Comparison of ENCODE assay signal across 18 mouse cellular contexts in the genomic region with DNA sequence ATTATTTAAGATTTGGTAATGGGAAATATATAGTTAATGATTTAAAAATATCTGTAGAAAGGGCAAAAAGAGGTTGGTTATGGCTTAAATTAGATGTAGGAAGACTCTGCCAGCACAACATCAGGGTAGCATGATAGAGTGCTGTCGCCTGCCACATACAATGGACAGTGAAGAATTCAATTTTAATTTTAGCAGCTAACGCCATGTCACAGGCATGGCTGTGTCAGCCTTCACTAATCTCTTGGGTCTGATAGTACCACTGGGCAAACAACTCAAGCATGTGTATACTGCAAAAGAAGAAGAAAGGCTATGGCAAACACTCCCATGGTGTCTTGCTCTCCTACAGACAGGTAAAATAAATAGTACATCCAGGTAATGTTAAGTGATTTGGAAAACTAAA.
A peak's percentile ranks its signal among the peaks of the same experiment; 100 is the strongest.
DNase-seq lines count a peak whose midpoint lies in the region; ATAC-seq and TF ChIP-seq lines count a peak whose summit lies in the region.
"Had no signal": no experiment of that assay in that cellular context is flagged by ENCODE, and none has a peak within 500 bp of the region (broad histone marks: within the 10 kb centered on the region; RNA-seq: fewer than 3 reads in every experiment).

No protein-coding gene starts in this region.

- intact Hi-C loops in heart, postnatal 10 days (cut with DNase I), result no loop called here

- H3K27ac ChIP-seq in heart, embryonic 11.5 days (ENCODE audit: low read depth, low read length), result no peak overlapping the region
- peak overlapping the region; percentile 34 for H3K27ac ChIP-seq in embryonic fibroblast, embryonic 13.5 days (ENCODE audit: insufficient read depth, low read length)
- H3K27ac ChIP-seq in heart, embryonic 14.5 days (replicated peaks in 1 of 2; ENCODE audit: control insufficient read depth in 1 of 2, insufficient read depth in 1 of 2, low read depth in 2 of 2, low read length in 2 of 2), result peak overlapping the region in 1 of 2 experiments; percentile 55; a peak in 3 of 4 replicates
- H3K27ac ChIP-seq: embryonic facial prominence, embryonic 13.5 days; gastrocnemius, adult 2 months; hindbrain, embryonic 15.5 days had no signal

- no peaks in the 10 kb centered on the region for H3K36me3 ChIP-seq in heart, embryonic 11.5 days (ENCODE audit: control insufficient read depth, insufficient read depth, low read length)
- H3K36me3 ChIP-seq in heart, embryonic 14.5 days (ENCODE audit: control insufficient read depth, insufficient read depth, low read length), result no peaks in the 10 kb centered on the region
- H3K36me3 ChIP-seq: embryonic facial prominence, embryonic 13.5 days; hindbrain, embryonic 15.5 days had no signal

- no peak for TF ChIP-seq POLR2A in embryonic fibroblast, embryonic 13.5 days (IDR thresholded peaks at IDR 0.05; ENCODE audit: low read depth, low read length)

- no peaks in the 10 kb centered on the region for H3K9me3 ChIP-seq in heart, embryonic 11.5 days (replicated peaks; ENCODE audit: control insufficient read depth, low read length)
- no peaks in the 10 kb centered on the region for H3K9me3 ChIP-seq in heart, embryonic 14.5 days (ENCODE audit: control insufficient read depth, low read length)
- H3K9me3 ChIP-seq: embryonic facial prominence, embryonic 13.5 days; hindbrain, embryonic 15.5 days had no signal

- H3K27me3 ChIP-seq in heart, embryonic 11.5 days (ENCODE audit: control insufficient read depth, insufficient read depth, low read length), result no peaks in the 10 kb centered on the region
- H3K27me3 ChIP-seq in heart, embryonic 14.5 days (ENCODE audit: control insufficient read depth, insufficient read depth, low read length), result no peaks in the 10 kb centered on the region
- H3K27me3 ChIP-seq: embryonic facial prominence, embryonic 13.5 days; hindbrain, embryonic 15.5 days had no signal

- DNase-seq in heart, adult 8-10 months (ENCODE audit: low spot score), result peak; percentile 21
- peak; percentile 43 to 59 for DNase-seq in heart, postnatal 10 days
- DNase-seq in retina, embryonic 14.5 days (ENCODE audit: low spot score), result no peak
- DNase-seq: adrenal gland, adult 2 months; adrenal gland, postnatal 25 days; cerebellum, adult 18-20 months; cerebellum, adult 9-11 months; cerebellum, postnatal 36 days; gastrocnemius, adult 2 months; gastrocnemius, postnatal 25 days; kidney, adult 2 months had no signal

- 62% methylated on average over 2 of the region's 2 CpGs for WGBS in heart, embryonic 11.5 days (ENCODE audit: insufficient replicate concordance)
- WGBS in heart, embryonic 14.5 days, result 30% methylated on average over 2 of the region's 2 CpGs

- ATAC-seq in heart, embryonic 11.5 days (replicated peaks; ENCODE audit: insufficient number of reproducible peaks, low FRiP score, low TSS enrichment), result no peak
- peak; percentile 71 for ATAC-seq in heart, embryonic 14.5 days (ENCODE audit: insufficient number of reproducible peaks, insufficient read depth, low FRiP score, low read depth)
- ATAC-seq: forebrain, embryonic 14.5 days; intestine, embryonic 16.5 days had no signal

- no peaks in the 10 kb centered on the region for H3K4me1 ChIP-seq in heart, embryonic 11.5 days (ENCODE audit: control insufficient read depth, insufficient read depth, low read length)
- H3K4me1 ChIP-seq in embryonic fibroblast, embryonic 13.5 days (ENCODE audit: control insufficient read depth, insufficient read depth, low read length), result peaks cover 11% of the 10 kb centered on the region; the same call in 1 of the 2 replicates
- H3K4me1 ChIP-seq in heart, embryonic 14.5 days (ENCODE audit: control insufficient read depth in 2 of 2, insufficient read depth in 2 of 2, low read length in 2 of 2), result peaks cover 4 to 14% of the 10 kb centered on the region in 2 experiments; a peak in 2 of 4 replicates
- H3K4me1 ChIP-seq: hindbrain, embryonic 15.5 days had no signal

- H3K4me2 ChIP-seq in heart, embryonic 11.5 days, result no peak overlapping the region
- H3K4me2 ChIP-seq in heart, embryonic 14.5 days (ENCODE audit: low read length), result peak overlapping the region; percentile 38
- H3K4me2 ChIP-seq: embryonic facial prominence, embryonic 13.5 days; hindbrain, embryonic 15.5 days had no signal

- H3K4me3 ChIP-seq in heart, embryonic 11.5 days (ENCODE audit: low read depth, low read length), result no peak overlapping the region
- no peak overlapping the region for H3K4me3 ChIP-seq in embryonic fibroblast, embryonic 13.5 days (ENCODE audit: insufficient read depth, low read length)
- no peak overlapping the region for H3K4me3 ChIP-seq in heart, embryonic 14.5 days (ENCODE audit: control insufficient read depth in 1 of 2, insufficient read depth in 1 of 2, low read depth in 1 of 2, low read length in 2 of 2)
- H3K4me3 ChIP-seq: embryonic facial prominence, embryonic 13.5 days; gastrocnemius, adult 2 months; hindbrain, embryonic 15.5 days had no signal

- no peak for TF ChIP-seq CTCF in embryonic fibroblast, embryonic 13.5 days (IDR thresholded peaks at IDR 0.05; ENCODE audit: borderline replicate concordance, insufficient read depth, low read length)

- no peak overlapping the region for H3K9ac ChIP-seq in heart, embryonic 11.5 days (ENCODE audit: low read depth, low read length)
- H3K9ac ChIP-seq in heart, embryonic 14.5 days (ENCODE audit: low read length), result no peak overlapping the region
- H3K9ac ChIP-seq: embryonic facial prominence, embryonic 13.5 days; hindbrain, embryonic 15.5 days had no signal
